Mouse (Mus musculus) right cerebral cortex, postnatal 25 days (tissue): ENCODE results near the gene Gss.
"Not testable (repeated sequence)": the region's sequence is repeated elsewhere in the genome, so short reads cannot be mapped to it uniquely, and the experiment has no call there.

Source experiments
- DNase-seq: peaks from one replicate; pipeline ENCODE4 v3.0.0; 2022

Gene Gss

GRCm38 (mm10) chr2:155613953-155614352 lies 21.3 kb upstream of the Gss start:
- no peak for DNase-seq

GRCm38 (mm10) chr2:155613326-155613755 lies 20.7 kb upstream of the Gss start:
- DNase-seq = peak; percentile 53

- no peak for DNase-seq
These were observed 19.4 kb upstream of the Gss start for GRCm38 (mm10) chr2:155611834-155612550.

- DNase-seq = no peak
These were observed 18.4 kb upstream of the Gss start, which contains the start of gene Myh7b for GRCm38 (mm10) chr2:155610978-155611377. Myh7b (plus strand) TSS chr2:155611212.

GRCm38 (mm10) chr2:155606360-155606759 lies 13.8 kb upstream of the Gss start:
- peak; percentile 61 for DNase-seq

- not testable (repeated sequence) for DNase-seq
These were observed 12.6 kb upstream of the Gss start for GRCm38 (mm10) chr2:155605236-155605589.

GRCm38 (mm10) chr2:155604560-155605235 lies 12.1 kb upstream of the Gss start:
- DNase-seq = no peak

GRCm38 (mm10) chr2:155603707-155604106 lies 11.1 kb upstream of the Gss start:
- no peak for DNase-seq

GRCm38 (mm10) chr2:155595516-155595915 lies 2.9 kb upstream of the Gss start:
- no peak for DNase-seq

GRCm38 (mm10) chr2:155592854-155593283 lies 259 bp upstream of the Gss start:
- DNase-seq = no peak

GRCm38 (mm10) chr2:155591676-155592075 lies 934 bp downstream of the Gss start:
- no peak for DNase-seq

- DNase-seq = no peak
These were observed 1.7 kb downstream of the Gss start for GRCm38 (mm10) chr2:155590876-155591275.

- no peak for DNase-seq
These were observed 3.1 kb downstream of the Gss start for GRCm38 (mm10) chr2:155589521-155589920.

GRCm38 (mm10) chr2:155588136-155588535 lies 4.5 kb downstream of the Gss start:
- DNase-seq = no peak

GRCm38 (mm10) chr2:155585486-155585885 lies 7.1 kb downstream of the Gss start:
- no peak for DNase-seq

GRCm38 (mm10) chr2:155585082-155585481 lies 7.5 kb downstream of the Gss start:
- no peak for DNase-seq

- DNase-seq = peak; percentile 26
These were observed 8.6 kb downstream of the Gss start for GRCm38 (mm10) chr2:155583927-155584530.

GRCm38 (mm10) chr2:155582996-155583395 lies 9.6 kb downstream of the Gss start:
- DNase-seq = no peak

GRCm38 (mm10) chr2:155582384-155582995 lies 10.1 kb downstream of the Gss start:
- DNase-seq = no peak

GRCm38 (mm10) chr2:155580331-155580730 lies 12.3 kb downstream of the Gss start:
- DNase-seq = no peak

GRCm38 (mm10) chr2:155576656-155577055 lies 16.0 kb downstream of the Gss start:
- no peak for DNase-seq

- peak; percentile 10 for DNase-seq
These were observed 17.9 kb downstream of the Gss start for GRCm38 (mm10) chr2:155574700-155575099.

GRCm38 (mm10) chr2:155573996-155574395 lies 18.6 kb downstream of the Gss start:
- no peak for DNase-seq

GRCm38 (mm10) chr2:155573001-155573400 lies 19.6 kb downstream of the Gss start:
- DNase-seq = no peak
